Mouse (Mus musculus): ENCODE measurements at regions not wholly inside any gene's neighbourhood (a gene's known extent, or its start where the extent isn't known, plus 50 kb on each side); places are given as distances from the start of the nearest gene placed in this dataset.

DNA sequence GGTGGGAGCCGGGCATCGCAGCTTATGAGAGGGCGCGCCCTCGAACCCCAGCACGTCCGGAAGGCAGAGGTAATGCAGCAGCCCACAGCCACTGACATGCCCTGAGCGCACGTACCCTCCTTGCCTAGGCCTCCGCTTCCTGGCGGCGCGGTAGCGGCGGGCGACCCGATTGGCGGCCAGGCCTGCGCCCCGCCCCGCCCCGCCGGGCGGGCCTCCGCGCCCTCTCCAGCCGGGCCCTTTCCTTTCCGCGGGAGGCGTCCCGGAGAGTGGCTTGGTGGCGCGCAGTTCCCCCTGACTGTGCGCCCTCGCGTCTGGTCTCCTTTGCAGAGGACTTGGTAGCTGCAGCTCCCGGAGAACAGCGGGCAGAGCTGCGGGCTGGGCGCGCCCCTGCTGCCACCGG lies 461.1 kb downstream of the Gm21863 start:
- DNase-seq (ENCODE audit: low read depth, low spot score): peak; percentile 65

DNA sequence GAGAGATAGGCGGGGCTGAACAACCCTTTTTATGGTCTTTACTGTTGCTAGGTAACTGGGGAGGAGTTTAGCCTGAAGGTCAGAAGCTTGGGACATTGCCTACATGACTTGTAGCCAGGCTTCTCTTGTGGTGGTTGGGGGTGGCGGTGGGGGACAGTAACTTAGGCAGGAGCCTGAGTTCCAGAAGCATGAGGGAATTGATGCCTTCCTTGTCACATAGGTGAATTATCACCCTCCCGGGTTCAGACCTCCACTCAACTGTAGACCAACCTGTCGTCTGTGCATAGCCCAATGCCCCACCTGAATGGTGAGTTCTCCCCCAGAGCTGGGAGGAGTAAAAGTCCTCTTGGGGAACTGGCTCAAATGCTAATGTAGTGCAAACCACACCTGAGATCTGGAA lies 472.1 kb downstream of the Gm21863 start:
- DNase-seq (ENCODE audit: low read depth, low spot score): peak; percentile 50

DNA sequence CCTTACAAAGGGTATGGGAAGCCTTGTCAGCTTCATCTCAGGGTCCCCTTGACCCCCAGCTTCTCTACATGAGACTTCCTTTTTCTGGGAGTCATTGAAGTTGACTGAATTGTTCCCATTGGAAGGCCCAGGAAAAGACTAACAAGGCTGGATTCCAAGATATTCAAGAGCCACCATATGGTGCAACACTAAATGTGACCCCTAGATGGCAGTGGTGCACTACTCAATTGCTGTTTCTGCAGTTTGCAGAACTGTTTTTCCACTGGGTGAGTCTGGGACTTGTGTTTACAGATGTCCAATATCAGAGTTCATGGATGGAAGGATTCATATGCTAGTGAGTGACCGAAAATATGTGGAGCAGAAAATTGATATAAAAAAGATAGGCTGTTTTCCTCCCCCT lies 510.3 kb downstream of the Gm21863 start:
- peak; percentile 75 for DNase-seq (ENCODE audit: low read depth, low spot score)

Measured in ES-CJ7 (cell line).